Mouse (Mus musculus): ENCODE measurements around the gene Btf3. TPM values are rescaled to one million over a fixed set of nuclear protein-coding genes. Genes with fewer than 3 reads are reported as not detected.

Btf3 gene
- polyA plus RNA-seq, 1 experiment from 2014 or later: 811 TPM

GRCm38 (mm10) chr13:98276253-98276652 is 40.6 kb downstream of the Btf3 start:
- peaks cover 27% of the 10 kb centered on the region for H3K36me3 ChIP-seq (ENCODE audit: control insufficient read depth, insufficient read depth, low read length)
- no peak overlapping the region for H3K4me3 ChIP-seq (ENCODE audit: low read length)
- WGBS: 93% methylated on average over 7 of the region's 7 CpGs
- H3K9ac ChIP-seq (ENCODE audit: low read depth, low read length): no peak overlapping the region
- no peaks in the 10 kb centered on the region for H3K4me1 ChIP-seq (ENCODE audit: control insufficient read depth, insufficient read depth, low read length)
- no peak overlapping the region for H3K4me2 ChIP-seq (replicated peaks; ENCODE audit: low read depth, low read length)
- no peaks in the 10 kb centered on the region for H3K9me3 ChIP-seq (ENCODE audit: control insufficient read depth, low read length)
- no peak for ATAC-seq (ENCODE audit: low FRiP score, low TSS enrichment)
- no peaks in the 10 kb centered on the region for H3K27me3 ChIP-seq (ENCODE audit: control insufficient read depth, insufficient read depth, low read length)
- no peak overlapping the region for H3K27ac ChIP-seq (ENCODE audit: low read depth, low read length)

GRCm38 (mm10) chr13:98275646-98276045 is 41.2 kb downstream of the Btf3 start:
- H3K4me1 ChIP-seq (ENCODE audit: control insufficient read depth, insufficient read depth, low read length): no peaks in the 10 kb centered on the region
- H3K27ac ChIP-seq (ENCODE audit: low read depth, low read length): no peak overlapping the region
- peaks cover 30% of the 10 kb centered on the region for H3K36me3 ChIP-seq (ENCODE audit: control insufficient read depth, insufficient read depth, low read length)
- no peak overlapping the region for H3K9ac ChIP-seq (ENCODE audit: low read depth, low read length)
- ATAC-seq (ENCODE audit: low FRiP score, low TSS enrichment): no peak
- no peak overlapping the region for H3K4me2 ChIP-seq (replicated peaks; ENCODE audit: low read depth, low read length)
- no peaks in the 10 kb centered on the region for H3K27me3 ChIP-seq (ENCODE audit: control insufficient read depth, insufficient read depth, low read length)
- H3K4me3 ChIP-seq (ENCODE audit: low read length): no peak overlapping the region
- H3K9me3 ChIP-seq (ENCODE audit: control insufficient read depth, low read length): no peaks in the 10 kb centered on the region
- WGBS: 90% methylated on average over 4 of the region's 4 CpGs

- WGBS: 95% methylated on average over 9 of the region's 9 CpGs
- ATAC-seq (ENCODE audit: low FRiP score, low TSS enrichment): no peak
- Histone ChIP-seq H3K9ac (ENCODE audit: low read depth, low read length) (no peak overlapping the region), H3K9me3 (ENCODE audit: control insufficient read depth, low read length) (no peaks in the 10 kb centered on the region), H3K4me1 (ENCODE audit: control insufficient read depth, insufficient read depth, low read length) (no peaks in the 10 kb centered on the region), H3K36me3 (ENCODE audit: control insufficient read depth, insufficient read depth, low read length) (peaks cover 30% of the 10 kb centered on the region), H3K4me3 (ENCODE audit: low read length) (no peak overlapping the region), H3K27ac (ENCODE audit: low read depth, low read length) (no peak overlapping the region), H3K27me3 (ENCODE audit: control insufficient read depth, insufficient read depth, low read length) (no peaks in the 10 kb centered on the region), H3K4me2 (replicated peaks; ENCODE audit: low read depth, low read length) (no peak overlapping the region)
Measured at GRCm38 (mm10) chr13:98274023-98274422, 42.8 kb downstream of the Btf3 start.

GRCm38 (mm10) chr13:98264111-98264510 is 52.7 kb downstream of the Btf3 start:
- ATAC-seq (ENCODE audit: low FRiP score, low TSS enrichment): no peak
- H3K4me2 ChIP-seq (replicated peaks; ENCODE audit: low read depth, low read length): peak overlapping the region; percentile 51
- H3K9ac ChIP-seq (ENCODE audit: low read depth, low read length): peak overlapping the region; percentile 89; the same call in 1 of the 2 replicates
- H3K27ac ChIP-seq (ENCODE audit: low read depth, low read length): no peak overlapping the region
- peaks cover 12% of the 10 kb centered on the region; the same call in 1 of the 2 replicates for H3K4me1 ChIP-seq (ENCODE audit: control insufficient read depth, insufficient read depth, low read length)
- WGBS: 33% methylated on average over 5 of the region's 5 CpGs
- peak overlapping the region; percentile 95 for H3K4me3 ChIP-seq (ENCODE audit: low read length)
- no peaks in the 10 kb centered on the region for H3K9me3 ChIP-seq (ENCODE audit: control insufficient read depth, low read length)
- no peaks in the 10 kb centered on the region for H3K27me3 ChIP-seq (ENCODE audit: control insufficient read depth, insufficient read depth, low read length)
- H3K36me3 ChIP-seq (ENCODE audit: control insufficient read depth, insufficient read depth, low read length): peaks cover 20% of the 10 kb centered on the region

- WGBS: under 1% methylated on average over 16 of the region's 16 CpGs
- H3K4me1 ChIP-seq (ENCODE audit: control insufficient read depth, insufficient read depth, low read length): peaks cover 12% of the 10 kb centered on the region; the same call in 1 of the 2 replicates
- peak overlapping the region; percentile 89 for H3K9ac ChIP-seq (ENCODE audit: low read depth, low read length)
- ATAC-seq (ENCODE audit: low FRiP score, low TSS enrichment): no peak
- peak overlapping the region; percentile 51 for H3K4me2 ChIP-seq (replicated peaks; ENCODE audit: low read depth, low read length)
- no peaks in the 10 kb centered on the region for H3K9me3 ChIP-seq (ENCODE audit: control insufficient read depth, low read length)
- peak overlapping the region; percentile 95 for H3K4me3 ChIP-seq (ENCODE audit: low read length)
- no peaks in the 10 kb centered on the region for H3K27me3 ChIP-seq (ENCODE audit: control insufficient read depth, insufficient read depth, low read length)
- peak overlapping the region; percentile 93 for H3K27ac ChIP-seq (ENCODE audit: low read depth, low read length)
- peaks cover 21% of the 10 kb centered on the region for H3K36me3 ChIP-seq (ENCODE audit: control insufficient read depth, insufficient read depth, low read length)
Measured at GRCm38 (mm10) chr13:98263458-98263987, 53.3 kb downstream of the Btf3 start.

- Histone ChIP-seq H3K27ac (ENCODE audit: low read depth, low read length) (peak within 1 kb of the TSS; percentile 93), H3K4me1 (ENCODE audit: control insufficient read depth, insufficient read depth, low read length) (peaks cover 12% of the 10 kb centered on the region; the same call in 1 of the 2 replicates), H3K4me3 (ENCODE audit: low read length) (peak within 1 kb of the TSS; percentile 95), H3K27me3 (ENCODE audit: control insufficient read depth, insufficient read depth, low read length) (no peaks in the 10 kb centered on the region), H3K36me3 (ENCODE audit: control insufficient read depth, insufficient read depth, low read length) (peaks cover 22% of the 10 kb centered on the region), H3K4me2 (replicated peaks; ENCODE audit: low read depth, low read length) (peak within 1 kb of the TSS; percentile 91), H3K9ac (ENCODE audit: low read depth, low read length) (peak within 1 kb of the TSS; percentile 89), H3K9me3 (ENCODE audit: control insufficient read depth, low read length) (no peaks in the 10 kb centered on the region)
- ATAC-seq (ENCODE audit: low FRiP score, low TSS enrichment): peak; percentile 99
- WGBS: under 1% methylated on average over 71 of the region's 71 CpGs
Measured at GRCm38 (mm10) chr13:98262636-98263457, 54.0 kb downstream of the Btf3 start, which contains the start of the genes Utp15 and Ankra2. TSS of gene Utp15 (minus strand) at chr13:98263041. TSS of gene Ankra2 (plus strand) at chr13:98263074.

Other genes starting within 250 kb of the Btf3 start
- gene Arhgef28, start 110.6 kb downstream of the Btf3 start, polyA plus RNA-seq (2014; fragmentation: Nextera tagmentation; extraction: Ambion mirVana): 33.7 and 38.6 TPM in 2 replicates
- gene Utp15, start 54.0 kb downstream of the Btf3 start, polyA plus RNA-seq (2014; fragmentation: Nextera tagmentation; extraction: Ambion mirVana): 21.6 and 42.2 TPM in 2 replicates
- gene Ankra2, start 53.9 kb downstream of the Btf3 start, polyA plus RNA-seq (2014; fragmentation: Nextera tagmentation; extraction: Ambion mirVana): 18.7 and 21.4 TPM in 2 replicates
- gene Gm21976, start 37.1 kb downstream of the Btf3 start, polyA plus RNA-seq (2014; fragmentation: Nextera tagmentation; extraction: Ambion mirVana): not detected in 2 replicates
- gene Foxd1, start 37.2 kb upstream of the Btf3 start, polyA plus RNA-seq (2014; fragmentation: Nextera tagmentation; extraction: Ambion mirVana): 8.5 and 12.8 TPM in 2 replicates
- gene Gm10320, start 175.0 kb upstream of the Btf3 start, polyA plus RNA-seq (2014; fragmentation: Nextera tagmentation; extraction: Ambion mirVana): 1.2 TPM in 2 replicates

Data from kidney, embryonic 14.5 days (tissue).